Mouse (Mus musculus): ENCODE data around the gene Cacna1c. TPM values are rescaled to one million over a fixed set of nuclear protein-coding genes. Genes with fewer than 3 reads are reported as not detected.

The Cacna1c gene
- polyA plus RNA-seq, 1 experiment from 2014 or later, result 4.8 TPM

GRCm38 (mm10) chr6:119236241-119236640 is 40.0 kb upstream of the Cacna1c start, which contains the start of gene Cacna2d4:
Gene Cacna2d4 (plus strand): TSS chr6:119236526.
- ATAC-seq, result no peak
- no peak within 1 kb of the TSS for H3K27ac ChIP-seq (ENCODE audit: low read length)
- H3K4me1 ChIP-seq (ENCODE audit: insufficient read depth, low read depth, low read length), result no peaks in the 10 kb centered on the region
- no peaks in the 10 kb centered on the region for H3K9me3 ChIP-seq (ENCODE audit: low read length)
- WGBS, result 55% methylated on average over 1 of the region's 1 CpGs
- no peaks in the 10 kb centered on the region for H3K27me3 ChIP-seq (replicated peaks; ENCODE audit: insufficient read depth, low read length)
- H3K36me3 ChIP-seq (ENCODE audit: insufficient read depth, low read length), result no peaks in the 10 kb centered on the region
- TF ChIP-seq EP300 (IDR thresholded peaks at IDR 0.05) (no peak), CTCF (IDR thresholded peaks at IDR 0.05) (no peak)
- no peak within 1 kb of the TSS for H3K4me3 ChIP-seq (ENCODE audit: low read depth, low read length)
- no peak within 1 kb of the TSS for H3K4me2 ChIP-seq (replicated peaks; ENCODE audit: low read depth, low read length)
- H3K9ac ChIP-seq (replicated peaks; ENCODE audit: low read depth), result no peak within 1 kb of the TSS
- no peak for DNase-seq (ENCODE audit: low spot score)

GRCm38 (mm10) chr6:119235441-119235840 is 39.2 kb upstream of the Cacna1c start:
- no peak for ATAC-seq
- H3K4me2 ChIP-seq (replicated peaks; ENCODE audit: low read depth, low read length), result no peak overlapping the region
- no peaks in the 10 kb centered on the region for H3K9me3 ChIP-seq (ENCODE audit: low read length)
- no peaks in the 10 kb centered on the region for H3K4me1 ChIP-seq (ENCODE audit: insufficient read depth, low read depth, low read length)
- H3K27me3 ChIP-seq (replicated peaks; ENCODE audit: insufficient read depth, low read length), result no peaks in the 10 kb centered on the region
- no peak for DNase-seq (ENCODE audit: low spot score)
- WGBS, result 40% methylated on average over 5 of the region's 5 CpGs
- no peak overlapping the region for H3K27ac ChIP-seq (ENCODE audit: low read length)
- TF ChIP-seq CTCF (IDR thresholded peaks at IDR 0.05) (no peak), EP300 (IDR thresholded peaks at IDR 0.05) (no peak)
- no peaks in the 10 kb centered on the region for H3K36me3 ChIP-seq (ENCODE audit: insufficient read depth, low read length)
- H3K9ac ChIP-seq (replicated peaks; ENCODE audit: low read depth), result no peak overlapping the region
- H3K4me3 ChIP-seq (ENCODE audit: low read depth, low read length), result no peak overlapping the region

- Histone ChIP-seq H3K36me3 (ENCODE audit: insufficient read depth, low read length) (no peaks in the 10 kb centered on the region), H3K27me3 (replicated peaks; ENCODE audit: insufficient read depth, low read length) (no peaks in the 10 kb centered on the region), H3K4me3 (ENCODE audit: low read depth, low read length) (no peak overlapping the region), H3K9me3 (ENCODE audit: low read length) (no peaks in the 10 kb centered on the region), H3K4me1 (ENCODE audit: insufficient read depth, low read depth, low read length) (no peaks in the 10 kb centered on the region), H3K27ac (ENCODE audit: low read length) (no peak overlapping the region), H3K4me2 (replicated peaks; ENCODE audit: low read depth, low read length) (no peak overlapping the region), H3K9ac (replicated peaks; ENCODE audit: low read depth) (no peak overlapping the region)
- 16% methylated on average over 3 of the region's 3 CpGs for WGBS
- TF ChIP-seq CTCF (IDR thresholded peaks at IDR 0.05), result no peak
- no peak for TF ChIP-seq EP300 (IDR thresholded peaks at IDR 0.05)
- DNase-seq (ENCODE audit: low spot score) (peak; percentile 31), ATAC-seq (no peak)
Measured at GRCm38 (mm10) chr6:119233066-119233465, 36.8 kb upstream of the Cacna1c start.

- 74% methylated on average over 11 of the region's 11 CpGs for WGBS
- Histone ChIP-seq H3K27ac (ENCODE audit: low read length) (no peak overlapping the region), H3K9ac (replicated peaks; ENCODE audit: low read depth) (no peak overlapping the region), H3K4me1 (ENCODE audit: insufficient read depth, low read depth, low read length) (no peaks in the 10 kb centered on the region), H3K4me3 (ENCODE audit: low read depth, low read length) (no peak overlapping the region), H3K36me3 (ENCODE audit: insufficient read depth, low read length) (no peaks in the 10 kb centered on the region), H3K4me2 (replicated peaks; ENCODE audit: low read depth, low read length) (no peak overlapping the region), H3K27me3 (replicated peaks; ENCODE audit: insufficient read depth, low read length) (no peaks in the 10 kb centered on the region), H3K9me3 (ENCODE audit: low read length) (no peaks in the 10 kb centered on the region)
- no peak for TF ChIP-seq EP300 (IDR thresholded peaks at IDR 0.05)
- no peak for TF ChIP-seq CTCF (IDR thresholded peaks at IDR 0.05)
- no peak for ATAC-seq
- no peak for DNase-seq (ENCODE audit: low spot score)
Measured at GRCm38 (mm10) chr6:119228861-119229603, 32.8 kb upstream of the Cacna1c start.

GRCm38 (mm10) chr6:119227001-119227400 is 30.8 kb upstream of the Cacna1c start:
- no peaks in the 10 kb centered on the region for H3K27me3 ChIP-seq (replicated peaks; ENCODE audit: insufficient read depth, low read length)
- no peaks in the 10 kb centered on the region for H3K36me3 ChIP-seq (ENCODE audit: insufficient read depth, low read length)
- ATAC-seq (no peak), DNase-seq (ENCODE audit: low spot score) (no peak)
- no peak overlapping the region for H3K4me2 ChIP-seq (replicated peaks; ENCODE audit: low read depth, low read length)
- TF ChIP-seq CTCF (IDR thresholded peaks at IDR 0.05) (no peak), EP300 (IDR thresholded peaks at IDR 0.05) (no peak)
- no peak overlapping the region for H3K9ac ChIP-seq (replicated peaks; ENCODE audit: low read depth)
- no peak overlapping the region for H3K27ac ChIP-seq (ENCODE audit: low read length)
- 90% methylated on average over 8 of the region's 8 CpGs for WGBS
- H3K9me3 ChIP-seq (ENCODE audit: low read length), result no peaks in the 10 kb centered on the region
- no peaks in the 10 kb centered on the region for H3K4me1 ChIP-seq (ENCODE audit: insufficient read depth, low read depth, low read length)
- no peak overlapping the region for H3K4me3 ChIP-seq (ENCODE audit: low read depth, low read length)

- TF ChIP-seq CTCF (IDR thresholded peaks at IDR 0.05) (no peak), EP300 (IDR thresholded peaks at IDR 0.05) (no peak)
- Histone ChIP-seq H3K4me3 (ENCODE audit: low read depth, low read length) (no peak overlapping the region), H3K27me3 (replicated peaks; ENCODE audit: insufficient read depth, low read length) (no peaks in the 10 kb centered on the region), H3K27ac (ENCODE audit: low read length) (no peak overlapping the region), H3K36me3 (ENCODE audit: insufficient read depth, low read length) (no peaks in the 10 kb centered on the region), H3K4me1 (ENCODE audit: insufficient read depth, low read depth, low read length) (no peaks in the 10 kb centered on the region), H3K9me3 (ENCODE audit: low read length) (no peaks in the 10 kb centered on the region), H3K4me2 (replicated peaks; ENCODE audit: low read depth, low read length) (no peak overlapping the region), H3K9ac (replicated peaks; ENCODE audit: low read depth) (no peak overlapping the region)
- 86% methylated on average over 6 of the region's 6 CpGs for WGBS
- no peak for ATAC-seq
- no peak for DNase-seq (ENCODE audit: low spot score)
Measured at GRCm38 (mm10) chr6:119225731-119226130, 29.5 kb upstream of the Cacna1c start.

Measured in lung, postnatal 0 days (tissue).